Mouse (Mus musculus) heart, postnatal 0 days (tissue): ENCODE measurements around the gene Cks1brt. TPM values are rescaled to one million over a fixed set of nuclear protein-coding genes. Genes with fewer than 3 reads are reported as not detected.
"Not testable (repeated sequence)": the region's sequence is repeated elsewhere in the genome, so short reads cannot be mapped to it uniquely, and the experiment has no call there.

Experiments
- ATAC-seq: fragments of 200-750 bp; cut with Nextera tagmentation; 2 replicates; pipeline ENCODE4 v1.8.0; 2017; ENCODE audit warnings: low read depth, moderate number of reproducible peaks, moderate library complexity; ENCODE audit not compliant: insufficient read depth
- DNase-seq: peaks from one replicate; pipeline ENCODE4 v3.0.0-alpha.2; 2016; ENCODE audit warnings: low spot score
- H3K27ac ChIP-seq: fragments of 300-500 bp; sonication (generic); 2 replicates; pipeline ENCODE4 v1.5.1; 2014; ENCODE audit warnings: low read depth, mild to moderate bottlenecking
- H3K27me3 ChIP-seq: fragments of 300-500 bp; sonication (generic); 2 replicates; pipeline ENCODE4 v1.6.1; 2014; ENCODE audit warnings: low read length, mixed read lengths; ENCODE audit not compliant: control insufficient read depth, insufficient read depth
- H3K36me3 ChIP-seq: fragments of 300-500 bp; sonication (generic); replicated peaks from 2 replicates; pipeline ENCODE4 v1.6.1; 2014; ENCODE audit warnings: low read length, mixed read lengths; ENCODE audit not compliant: control insufficient read depth, insufficient read depth
- H3K4me1 ChIP-seq: fragments of 300-500 bp; sonication (generic); 2 replicates; pipeline ENCODE4 v1.6.1; 2014; ENCODE audit warnings: antibody characterized with exemption; ENCODE audit not compliant: control insufficient read depth, insufficient read depth
- H3K4me2 ChIP-seq: fragments of 300-500 bp; sonication (generic); 2 replicates; pipeline ENCODE4 v1.6.1; 2014; ENCODE audit warnings: low read depth, mild to moderate bottlenecking, low read length, moderate library complexity
- H3K4me3 ChIP-seq: fragments of 300-500 bp; sonication (generic); 2 replicates; pipeline ENCODE4 v1.5.1; 2014; ENCODE audit warnings: low read depth, low read length
- H3K9ac ChIP-seq: fragments of 300-500 bp; sonication (generic); replicated peaks from 2 replicates; pipeline ENCODE4 v1.6.1; 2014; ENCODE audit warnings: low read depth, low read length, mixed read lengths
- H3K9me3 ChIP-seq: fragments of 300-500 bp; sonication (generic); replicated peaks from 2 replicates; pipeline ENCODE4 v1.6.1; 2016; ENCODE audit warnings: low read length; ENCODE audit not compliant: control insufficient read depth
- CTCF ChIP-seq: IDR thresholded peaks from 2 replicates; pipeline ENCODE4 v1.5.1; 2016; ENCODE audit warnings: antibody characterized with exemption, control low read depth, low read depth
- EP300 ChIP-seq: IDR thresholded peaks from 2 replicates; pipeline ENCODE4 v1.6.1; 2016; ENCODE audit warnings: antibody characterized with exemption, low read depth
- WGBS: fragments of 180-500 bp; shearing (Covaris S2); extraction: QIAGEN DNeasy Blood & Tissue Kit; methylation state at CpG from one replicate; pipeline ENCODE4 v1.1.7; 2014; 5-methylcytosine and 5-hydroxymethylcytosine counted together
- polyA plus RNA-seq: library from polyadenylated mRNA; unstranded; fragments of >200 nt; fragmentation: Nextera tagmentation; extraction: Ambion mirVana; gene quantifications from 2 replicates; pipeline ENCODE4 v1.2.1, GENCODE M21; 2015
- total RNA-seq: library from RNA; depleted of rRNA; stranded (reverse); fragments of >200 nt; gene quantifications from 2 replicates; pipeline ENCODE4 v1.2.3, GENCODE M21; 2014; ENCODE audit warnings: low replicate concordance; rRNA removed

Gene Cks1brt
- total RNA-seq (not detected in 2 replicates), polyA plus RNA-seq (not detected in 2 replicates)

- H3K4me2 ChIP-seq = no peak within 1 kb of the TSS
- WGBS = 68% methylated on average over 3 of the region's 3 CpGs
- DNase-seq (no peak), ATAC-seq (no peak)
- H3K9me3 ChIP-seq = peaks cover 33% of the 10 kb centered on the region
- H3K27ac ChIP-seq = no peak within 1 kb of the TSS
- no peaks in the 10 kb centered on the region for H3K4me1 ChIP-seq
- TF ChIP-seq EP300 (no peak), CTCF (no peak)
- H3K9ac ChIP-seq = no peak within 1 kb of the TSS
- no peaks in the 10 kb centered on the region for H3K27me3 ChIP-seq
- no peak within 1 kb of the TSS for H3K4me3 ChIP-seq
- no peaks in the 10 kb centered on the region for H3K36me3 ChIP-seq
These were observed at the start of gene Cks1brt for GRCm38 (mm10) chr8:85151624-85152023. TSS of gene Cks1brt (plus strand) at chr8:85151924.

DNA sequence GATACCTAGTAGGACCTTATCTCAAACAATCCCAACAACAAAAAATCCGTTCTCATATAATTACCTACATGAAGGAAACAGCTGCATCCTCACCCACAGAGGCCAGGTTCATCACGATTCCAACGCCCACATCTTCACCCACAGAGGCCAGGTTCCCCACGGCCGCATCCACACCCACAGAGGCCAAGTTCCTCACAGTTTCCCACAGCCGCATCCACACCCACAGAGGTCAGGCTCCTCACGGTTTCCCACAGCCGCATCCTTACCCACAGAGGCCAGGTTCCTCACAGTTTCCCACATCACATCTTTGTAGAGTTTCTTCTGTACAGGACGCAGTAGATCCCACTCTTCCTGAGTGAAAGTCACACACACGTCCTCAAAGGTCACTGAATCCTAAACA is 38.5 kb upstream of the Cks1brt start:
- H3K4me3 ChIP-seq = no peak overlapping the region
- DNase-seq = no peak
- no peaks in the 10 kb centered on the region for H3K9me3 ChIP-seq
- no peak overlapping the region for H3K27ac ChIP-seq
- H3K4me2 ChIP-seq = no peak overlapping the region
- no peak overlapping the region for H3K9ac ChIP-seq
- TF ChIP-seq CTCF = no peak
- TF ChIP-seq EP300 = no peak
- H3K27me3 ChIP-seq = no peaks in the 10 kb centered on the region
- 92% methylated on average over 10 of the region's 10 CpGs for WGBS
- no peaks in the 10 kb centered on the region for H3K4me1 ChIP-seq
- H3K36me3 ChIP-seq = peaks cover 26% of the 10 kb centered on the region
- ATAC-seq = no peak

DNA sequence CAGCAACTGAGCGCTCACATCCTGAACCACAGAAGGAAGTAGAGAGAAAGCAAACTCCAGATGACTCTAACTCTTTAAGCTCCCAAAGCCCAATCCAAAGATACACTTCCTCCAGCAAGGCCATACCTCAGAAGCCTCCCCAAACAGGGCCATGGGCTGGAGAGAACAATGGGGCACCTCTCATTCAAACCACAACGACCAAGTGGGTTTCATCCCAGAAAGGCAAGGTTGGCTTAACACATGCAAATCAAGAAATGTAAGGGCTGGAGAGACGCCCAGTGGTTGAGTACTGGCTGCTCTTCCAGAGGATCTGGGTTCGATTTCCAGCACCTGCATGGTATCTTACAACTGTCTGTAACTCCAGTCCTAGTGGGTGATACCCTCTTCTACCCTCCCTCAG is 36.2 kb upstream of the Cks1brt start:
- DNase-seq (no peak), ATAC-seq (no peak)
- Histone ChIP-seq H3K4me2 (no peak overlapping the region), H3K4me3 (no peak overlapping the region), H3K4me1 (peaks cover 4% of the 10 kb centered on the region; the same call in 1 of the 2 replicates), H3K27me3 (no peaks in the 10 kb centered on the region), H3K9me3 (no peaks in the 10 kb centered on the region), H3K27ac (no peak overlapping the region), H3K9ac (no peak overlapping the region), H3K36me3 (peaks cover 15% of the 10 kb centered on the region)
- 73% methylated on average over 4 of the region's 4 CpGs for WGBS
- TF ChIP-seq EP300 (no peak), CTCF (no peak)

GRCm38 (mm10) chr8:85116984-85117383 is 34.7 kb upstream of the Cks1brt start:
- Histone ChIP-seq H3K4me2 (no peak overlapping the region), H3K27me3 (no peaks in the 10 kb centered on the region), H3K9me3 (no peaks in the 10 kb centered on the region), H3K9ac (no peak overlapping the region), H3K4me3 (no peak overlapping the region), H3K36me3 (0 out of 2 replicates have a peak, but pooled peaks cover under 1% of the 10 kb centered on the region), H3K4me1 (peaks cover 4% of the 10 kb centered on the region; the same call in 1 of the 2 replicates), H3K27ac (no peak overlapping the region)
- DNase-seq = no peak
- no peak for TF ChIP-seq EP300
- no peak for TF ChIP-seq CTCF
- WGBS = 89% methylated on average over 7 of the region's 7 CpGs
- no peak for ATAC-seq

GRCm38 (mm10) chr8:85119052-85119981 is 32.4 kb upstream of the Cks1brt start:
- Histone ChIP-seq H3K9ac (peak overlapping the region; percentile 79), H3K27me3 (no peaks in the 10 kb centered on the region), H3K4me3 (peak overlapping the region; percentile 74), H3K4me2 (peak overlapping the region; percentile 90), H3K36me3 (no peaks in the 10 kb centered on the region), H3K27ac (peak overlapping the region; percentile 54), H3K9me3 (no peaks in the 10 kb centered on the region), H3K4me1 (peaks cover 4% of the 10 kb centered on the region; the same call in 1 of the 2 replicates)
- ATAC-seq (peak; percentile 79), DNase-seq (peak; percentile 68)
- TF ChIP-seq CTCF = peak; percentile 29; the same call in 1 of the 2 replicates
- no peak for TF ChIP-seq EP300
- WGBS = 8% methylated on average over 37 of the region's 37 CpGs

DNA sequence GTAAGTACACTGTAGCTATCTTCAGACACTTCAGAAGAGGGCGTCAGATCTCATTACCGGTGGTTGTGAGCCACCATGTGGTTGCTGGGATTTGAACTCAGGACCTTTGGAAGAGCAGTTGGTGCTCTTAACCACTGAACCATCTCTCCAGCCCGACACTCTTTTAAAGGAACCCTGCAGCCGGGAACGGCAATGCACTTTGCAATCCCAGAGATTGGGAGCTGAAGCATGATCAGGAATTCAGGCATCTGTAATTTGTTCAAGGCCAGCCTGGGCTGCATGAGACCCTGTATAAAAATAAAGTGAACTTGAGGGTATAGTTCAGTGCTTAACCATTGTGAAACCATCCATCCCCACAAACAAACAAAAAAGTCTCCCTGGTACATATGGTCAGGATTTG is 31.5 kb upstream of the Cks1brt start:
- not testable (repeated sequence) for H3K9me3 ChIP-seq, H3K27me3 ChIP-seq, H3K9ac ChIP-seq, H3K27ac ChIP-seq, H3K4me1 ChIP-seq, H3K4me3 ChIP-seq, H3K36me3 ChIP-seq, H3K4me2 ChIP-seq, DNase-seq, ATAC-seq
- WGBS = 81% methylated on average over 5 of the region's 5 CpGs
